Mouse (Mus musculus): Measurements from ENCODE around the gene Rsbn1l. TPM values are rescaled to one million over a fixed set of nuclear protein-coding genes. Genes with fewer than 3 reads are reported as not detected.

Rsbn1l gene
- polyA plus RNA-seq, 1 experiment from 2014 or later, result 4.6 TPM

DNA sequence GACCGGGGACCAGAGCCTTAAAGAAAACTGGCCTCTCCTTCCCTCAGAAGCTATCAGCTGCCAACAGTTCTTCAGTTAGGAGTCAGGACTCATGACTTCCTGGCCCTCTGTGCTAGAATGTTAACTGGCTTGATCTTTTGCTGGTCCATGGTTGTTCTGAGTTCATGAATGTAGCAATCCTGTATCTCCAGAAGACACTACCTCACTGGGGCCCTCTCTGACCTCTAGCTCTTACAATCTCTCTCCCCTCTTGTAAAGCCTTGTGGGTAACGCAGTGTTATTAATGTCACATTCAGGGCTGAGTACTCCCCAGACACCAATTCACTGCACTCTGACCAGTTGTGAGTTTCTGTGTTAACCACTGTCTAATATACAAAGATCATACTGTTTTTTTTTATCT, 51.6 kb downstream of the Rsbn1l start:
- Histone ChIP-seq H3K9ac (ENCODE audit: low read length) (no peak overlapping the region), H3K36me3 (ENCODE audit: control insufficient read depth, insufficient read depth, low read length) (peaks cover 9% of the 10 kb centered on the region; the same call in 1 of the 2 replicates), H3K9me3 (replicated peaks; ENCODE audit: control insufficient read depth, low read length) (no peaks in the 10 kb centered on the region), H3K4me2 (ENCODE audit: low read depth, low read length) (no peak overlapping the region), H3K4me3 (replicated peaks; ENCODE audit: low read length) (no peak overlapping the region), H3K27ac (ENCODE audit: low read length) (no peak overlapping the region), H3K27me3 (ENCODE audit: control insufficient read depth, insufficient read depth, low read length) (no peaks in the 10 kb centered on the region), H3K4me1 (ENCODE audit: control insufficient read depth, insufficient read depth, low read length) (no peaks in the 10 kb centered on the region)
- 94% methylated on average over 2 of the region's 2 CpGs for WGBS
- no peak for ATAC-seq (ENCODE audit: insufficient read depth, low FRiP score)

DNA sequence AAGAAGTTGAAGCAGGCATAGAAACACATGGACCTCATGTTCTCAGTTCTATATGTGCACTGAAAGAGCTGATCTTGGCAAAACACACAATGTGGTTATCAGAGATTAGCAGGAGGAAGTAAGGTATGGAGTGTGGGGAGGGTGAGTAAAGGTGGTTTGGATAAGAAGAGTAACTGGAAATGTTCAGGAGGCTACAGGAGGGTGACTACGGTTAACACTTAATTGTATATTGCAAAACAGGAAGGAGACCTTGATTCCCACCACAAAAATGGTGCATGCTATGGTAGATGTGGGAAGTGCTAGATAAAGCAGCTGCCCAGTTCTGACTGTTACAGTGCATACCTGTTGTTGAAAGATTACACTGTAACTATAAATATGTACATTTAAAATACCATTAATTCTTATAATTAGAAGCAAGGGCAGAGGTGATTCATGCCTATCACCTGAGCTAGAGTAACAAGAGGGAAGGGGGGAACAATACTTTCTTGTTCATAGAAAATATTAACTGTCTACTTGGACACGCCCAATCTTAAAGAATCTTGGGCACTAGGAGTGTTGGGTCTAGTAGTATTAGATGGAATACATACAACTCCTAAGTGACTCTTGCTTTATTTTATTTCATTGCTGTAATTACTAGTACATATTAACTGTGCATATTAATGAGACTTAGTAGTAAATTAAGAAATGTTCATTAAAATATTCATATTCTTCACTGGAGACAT, 58.6 kb downstream of the Rsbn1l start:
- Histone ChIP-seq H3K27me3 (ENCODE audit: control insufficient read depth, insufficient read depth, low read length) (no peaks in the 10 kb centered on the region), H3K4me2 (ENCODE audit: low read depth, low read length) (no peak overlapping the region), H3K27ac (ENCODE audit: low read length) (no peak overlapping the region), H3K36me3 (ENCODE audit: control insufficient read depth, insufficient read depth, low read length) (peaks cover 13% of the 10 kb centered on the region; the same call in 1 of the 2 replicates), H3K9me3 (replicated peaks; ENCODE audit: control insufficient read depth, low read length) (no peaks in the 10 kb centered on the region), H3K9ac (ENCODE audit: low read length) (no peak overlapping the region), H3K4me3 (replicated peaks; ENCODE audit: low read length) (no peak overlapping the region), H3K4me1 (ENCODE audit: control insufficient read depth, insufficient read depth, low read length) (no peaks in the 10 kb centered on the region)
- ATAC-seq (ENCODE audit: insufficient read depth, low FRiP score), result peak; percentile 68; the same call in 1 of the 2 replicates
- 74% methylated on average over 2 of the region's 2 CpGs for WGBS

DNA sequence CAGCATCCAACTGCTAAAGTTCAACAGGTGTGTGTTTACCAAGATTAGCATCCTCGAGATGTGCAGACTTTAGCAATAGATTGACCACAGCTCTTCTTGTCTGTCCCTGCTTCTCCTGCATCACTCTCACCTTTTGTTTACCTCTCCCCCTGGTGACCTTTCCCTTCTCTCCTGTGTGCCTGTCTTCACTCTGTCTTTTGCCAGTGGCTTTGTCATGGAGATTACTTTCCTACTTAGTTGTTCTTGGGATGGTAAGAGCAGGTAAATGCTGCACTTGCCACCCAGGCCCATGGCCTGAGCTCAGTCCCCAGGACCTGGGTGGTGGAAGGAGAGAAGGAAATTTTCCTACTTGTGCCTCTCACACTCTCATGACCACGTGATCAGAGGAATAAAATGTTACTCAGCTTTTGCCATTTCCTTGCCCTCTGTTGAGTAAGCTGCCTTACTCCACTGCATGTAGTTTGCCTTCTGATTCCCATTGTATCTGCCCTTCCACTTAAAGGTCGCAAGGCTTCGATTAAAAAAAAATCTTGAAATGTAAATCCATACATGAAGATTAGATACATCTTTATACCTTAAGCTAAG, 72.1 kb downstream of the Rsbn1l start:
- H3K4me3 ChIP-seq (replicated peaks; ENCODE audit: low read length), result 0 out of 2 replicates have a peak overlapping the region, but pooled peaks have one; percentile 3
- H3K27me3 ChIP-seq (ENCODE audit: control insufficient read depth, insufficient read depth, low read length), result no peaks in the 10 kb centered on the region
- peaks cover 2% of the 10 kb centered on the region; the same call in 1 of the 2 replicates for H3K36me3 ChIP-seq (ENCODE audit: control insufficient read depth, insufficient read depth, low read length)
- peak overlapping the region; percentile 26 for H3K9ac ChIP-seq (ENCODE audit: low read length)
- H3K9me3 ChIP-seq (replicated peaks; ENCODE audit: control insufficient read depth, low read length), result no peaks in the 10 kb centered on the region
- peak overlapping the region; percentile 91 for H3K4me2 ChIP-seq (ENCODE audit: low read depth, low read length)
- 66% methylated on average over 4 of the region's 4 CpGs for WGBS
- peaks cover 15% of the 10 kb centered on the region for H3K4me1 ChIP-seq (ENCODE audit: control insufficient read depth, insufficient read depth, low read length)
- H3K27ac ChIP-seq (ENCODE audit: low read length), result no peak overlapping the region
- no peak for ATAC-seq (ENCODE audit: insufficient read depth, low FRiP score)

DNA sequence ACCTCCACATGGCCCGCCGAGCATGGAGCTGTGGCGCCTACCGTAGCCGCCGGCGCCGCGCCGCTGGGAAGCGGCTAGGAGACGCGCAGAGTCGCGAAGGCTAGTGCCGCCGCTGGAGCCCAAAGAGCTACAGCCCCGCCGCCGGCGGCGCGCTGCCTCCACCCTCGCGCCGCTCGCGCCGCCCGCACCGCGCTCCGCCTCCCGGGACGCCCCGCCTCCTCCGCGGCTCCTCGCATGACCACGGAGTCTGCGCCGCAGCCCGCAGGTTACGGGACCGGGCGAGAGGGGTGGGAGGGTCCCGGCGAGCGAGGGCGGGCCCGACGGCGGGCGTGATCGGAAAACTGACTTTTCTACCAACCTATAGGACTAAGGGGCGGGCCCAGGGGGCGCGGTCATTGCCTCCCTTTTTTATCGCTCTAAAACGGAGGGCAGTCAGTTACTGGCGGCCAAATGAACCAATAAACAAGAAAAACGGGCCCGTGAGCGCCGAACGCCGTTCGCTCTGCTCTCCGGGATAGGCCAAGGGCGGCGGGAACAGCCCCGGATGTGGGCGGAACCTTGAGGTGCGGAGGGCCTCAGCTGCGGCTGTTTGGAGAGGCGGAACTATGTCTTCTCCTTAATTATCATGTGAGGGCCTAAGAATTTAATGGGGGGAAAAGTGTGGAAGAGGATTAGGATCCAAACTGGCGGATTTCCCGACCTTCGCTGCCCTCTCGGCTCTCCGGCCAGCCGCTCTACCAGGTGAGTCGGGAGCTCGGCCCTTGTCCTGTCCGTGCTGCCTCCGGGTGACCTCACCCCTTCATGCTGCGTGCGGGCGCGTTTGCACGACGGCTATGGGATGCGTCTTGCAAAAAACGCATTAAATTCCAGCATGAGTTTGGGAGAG, 74.0 kb downstream of the Rsbn1l start, which contains the start of the genes Phtf2 and Tmem60:
TSS of gene Phtf2 (minus strand) at position 210 of the 886 bp plus-strand sequence.
TSS of gene Tmem60 (plus strand) at position 277 of the 886 bp plus-strand sequence.
- Histone ChIP-seq H3K9me3 (replicated peaks; ENCODE audit: control insufficient read depth, low read length) (no peaks in the 10 kb centered on the region), H3K4me3 (replicated peaks; ENCODE audit: low read length) (peak within 1 kb of the TSS; percentile 88), H3K27ac (ENCODE audit: low read length) (peak within 1 kb of the TSS; percentile 94), H3K4me2 (ENCODE audit: low read depth, low read length) (peak within 1 kb of the TSS; percentile 91), H3K27me3 (ENCODE audit: control insufficient read depth, insufficient read depth, low read length) (no peaks in the 10 kb centered on the region), H3K36me3 (ENCODE audit: control insufficient read depth, insufficient read depth, low read length) (0 out of 2 replicates have a peak, but pooled peaks cover 2% of the 10 kb centered on the region), H3K9ac (ENCODE audit: low read length) (peak within 1 kb of the TSS; percentile 92), H3K4me1 (ENCODE audit: control insufficient read depth, insufficient read depth, low read length) (peaks cover 15% of the 10 kb centered on the region)
- under 1% methylated on average over 94 of the region's 94 CpGs for WGBS
- ATAC-seq (ENCODE audit: insufficient read depth, low FRiP score), result peak; percentile 100

DNA sequence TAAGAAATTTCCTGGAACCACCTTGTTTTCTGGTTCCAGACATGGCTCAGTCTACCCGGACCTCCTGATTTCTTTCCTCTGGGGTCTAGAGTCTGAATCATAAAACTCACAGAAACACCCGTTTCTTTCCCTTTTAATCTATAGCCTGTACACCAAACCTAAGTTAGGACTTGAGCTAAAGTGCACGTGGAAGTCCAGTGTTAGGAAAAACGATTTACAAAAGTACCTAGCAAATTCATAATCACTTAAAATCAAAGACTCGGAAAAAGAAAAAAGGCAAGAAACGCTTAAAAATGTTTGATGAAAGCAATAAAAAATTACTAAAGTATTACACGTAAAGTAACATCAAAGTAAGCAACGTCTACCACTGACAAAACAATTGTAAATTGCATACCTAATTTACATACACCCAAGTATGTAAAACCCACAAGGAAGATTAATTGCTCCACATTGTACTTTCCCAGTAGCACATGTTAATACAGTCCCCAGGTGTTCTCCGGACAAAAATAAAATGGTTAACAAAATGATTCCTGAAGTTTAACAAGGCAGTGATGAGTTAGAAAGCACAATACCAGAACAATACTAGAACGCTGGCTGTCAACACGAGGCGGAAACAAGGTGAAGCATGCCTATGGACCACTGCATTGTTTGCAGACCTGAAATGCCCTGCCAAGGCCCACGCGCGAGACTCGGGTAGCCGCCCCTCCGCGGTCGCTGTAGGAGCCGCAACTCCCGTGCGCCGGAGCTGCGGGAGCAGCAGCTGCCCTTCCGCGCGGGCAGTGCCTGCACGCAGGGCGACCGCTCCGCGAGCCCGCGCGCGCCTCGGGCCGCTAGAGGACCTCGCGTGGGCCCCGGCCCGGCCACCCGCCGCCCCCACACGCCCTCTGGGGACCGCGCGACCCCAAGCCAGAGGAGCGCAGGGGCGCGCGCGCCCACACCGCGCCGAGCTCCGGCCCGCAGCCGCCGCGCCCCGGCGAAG, 75.1 kb downstream of the Rsbn1l start:
- H3K4me2 ChIP-seq (ENCODE audit: low read depth, low read length), result peak overlapping the region; percentile 62
- H3K4me3 ChIP-seq (replicated peaks; ENCODE audit: low read length), result peak overlapping the region; percentile 88
- 0 out of 2 replicates have a peak, but pooled peaks cover 2% of the 10 kb centered on the region for H3K36me3 ChIP-seq (ENCODE audit: control insufficient read depth, insufficient read depth, low read length)
- ATAC-seq (ENCODE audit: insufficient read depth, low FRiP score), result peak; percentile 11; the same call in 1 of the 2 replicates
- H3K27ac ChIP-seq (ENCODE audit: low read length), result peak overlapping the region; percentile 94
- H3K9ac ChIP-seq (ENCODE audit: low read length), result peak overlapping the region; percentile 92
- H3K4me1 ChIP-seq (ENCODE audit: control insufficient read depth, insufficient read depth, low read length), result peaks cover 15% of the 10 kb centered on the region
- no peaks in the 10 kb centered on the region for H3K9me3 ChIP-seq (replicated peaks; ENCODE audit: control insufficient read depth, low read length)
- no peaks in the 10 kb centered on the region for H3K27me3 ChIP-seq (ENCODE audit: control insufficient read depth, insufficient read depth, low read length)
- 1% methylated on average over 49 of the region's 64 CpGs for WGBS

DNA sequence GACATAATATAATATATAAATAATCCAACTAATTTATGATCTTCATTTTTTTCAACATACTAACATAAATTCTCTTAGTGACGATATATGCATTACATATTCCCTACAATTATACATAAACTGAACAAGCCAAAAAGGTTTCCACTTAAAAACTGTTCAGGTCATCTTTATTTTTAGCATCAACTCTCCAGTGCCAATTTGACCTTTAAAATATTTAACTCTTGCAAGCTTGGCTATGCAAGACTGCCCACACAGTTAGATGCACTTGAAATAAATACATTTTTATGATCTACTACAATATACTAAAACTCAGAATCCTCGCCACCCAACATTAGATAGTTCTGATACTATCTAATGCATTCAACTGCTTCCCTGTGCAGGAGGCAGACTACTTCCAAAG, 75.8 kb downstream of the Rsbn1l start:
- Histone ChIP-seq H3K27ac (ENCODE audit: low read length) (no peak overlapping the region), H3K9ac (ENCODE audit: low read length) (peak overlapping the region; percentile 61), H3K9me3 (replicated peaks; ENCODE audit: control insufficient read depth, low read length) (no peaks in the 10 kb centered on the region), H3K4me1 (ENCODE audit: control insufficient read depth, insufficient read depth, low read length) (peaks cover 15% of the 10 kb centered on the region), H3K27me3 (ENCODE audit: control insufficient read depth, insufficient read depth, low read length) (no peaks in the 10 kb centered on the region), H3K4me2 (ENCODE audit: low read depth, low read length) (peak overlapping the region; percentile 62), H3K36me3 (ENCODE audit: control insufficient read depth, insufficient read depth, low read length) (0 out of 2 replicates have a peak, but pooled peaks cover 2% of the 10 kb centered on the region), H3K4me3 (replicated peaks; ENCODE audit: low read length) (peak overlapping the region; percentile 88)
- ATAC-seq (ENCODE audit: insufficient read depth, low FRiP score), result no peak
- WGBS, result 56% methylated on average over 2 of the region's 2 CpGs

DNA sequence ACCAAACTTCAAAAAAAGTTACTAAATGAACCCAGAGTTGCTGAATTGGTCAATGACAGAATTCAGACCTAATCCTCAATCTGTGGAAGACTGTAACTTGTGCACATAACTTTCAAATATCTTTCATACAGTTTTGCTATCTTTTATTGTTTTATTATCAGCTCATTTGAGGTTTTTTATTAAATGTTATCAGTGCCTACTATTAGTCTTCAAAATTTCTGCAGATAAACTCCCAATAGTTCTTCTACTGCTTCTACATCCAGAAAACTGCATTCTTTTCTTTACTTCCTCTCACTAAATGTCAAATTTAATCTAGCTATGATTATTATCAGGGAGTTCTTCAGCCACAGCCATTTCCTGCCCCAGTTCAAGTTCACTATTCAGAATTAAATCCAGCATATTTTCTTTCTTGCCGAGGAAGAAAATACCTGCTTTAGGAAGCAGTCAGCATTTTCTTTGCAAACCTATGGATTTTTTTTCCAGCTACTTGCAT, 79.2 kb downstream of the Rsbn1l start:
- H3K4me1 ChIP-seq (ENCODE audit: control insufficient read depth, insufficient read depth, low read length), result 0 out of 2 replicates have a peak, but pooled peaks cover 4% of the 10 kb centered on the region
- H3K36me3 ChIP-seq (ENCODE audit: control insufficient read depth, insufficient read depth, low read length), result no peaks in the 10 kb centered on the region
- H3K9ac ChIP-seq (ENCODE audit: low read length), result no peak overlapping the region
- WGBS, result 42% methylated on average over 1 of the region's 1 CpGs
- H3K4me2 ChIP-seq (ENCODE audit: low read depth, low read length), result no peak overlapping the region
- no peaks in the 10 kb centered on the region for H3K27me3 ChIP-seq (ENCODE audit: control insufficient read depth, insufficient read depth, low read length)
- no peak overlapping the region for H3K4me3 ChIP-seq (replicated peaks; ENCODE audit: low read length)
- no peak overlapping the region for H3K27ac ChIP-seq (ENCODE audit: low read length)
- ATAC-seq (ENCODE audit: insufficient read depth, low FRiP score), result no peak
- no peaks in the 10 kb centered on the region for H3K9me3 ChIP-seq (replicated peaks; ENCODE audit: control insufficient read depth, low read length)

DNA sequence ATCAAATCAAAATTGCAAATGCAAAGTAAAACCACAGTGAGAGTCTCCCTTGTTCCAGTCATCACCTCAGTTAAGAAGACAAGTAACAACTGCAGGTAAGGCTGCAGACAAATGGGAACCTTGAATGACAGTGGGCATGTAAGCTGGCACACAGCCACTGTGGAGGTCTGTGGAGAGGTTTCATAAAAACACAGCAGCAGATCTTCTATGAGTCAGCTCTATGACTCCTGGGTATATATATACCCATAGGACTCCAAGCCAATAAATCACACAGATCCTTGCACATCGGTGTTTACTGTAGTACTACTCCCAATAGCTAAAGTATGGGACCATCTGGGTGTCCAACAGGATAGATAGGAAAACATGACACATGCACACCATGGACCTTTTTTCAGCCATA, 83.1 kb downstream of the Rsbn1l start:
- H3K4me3 ChIP-seq (replicated peaks; ENCODE audit: low read length), result no peak overlapping the region
- ATAC-seq (ENCODE audit: insufficient read depth, low FRiP score), result no peak
- 77% methylated on average over 1 of the region's 1 CpGs for WGBS
- H3K9ac ChIP-seq (ENCODE audit: low read length), result no peak overlapping the region
- no peak overlapping the region for H3K4me2 ChIP-seq (ENCODE audit: low read depth, low read length)
- H3K27me3 ChIP-seq (ENCODE audit: control insufficient read depth, insufficient read depth, low read length), result no peaks in the 10 kb centered on the region
- H3K27ac ChIP-seq (ENCODE audit: low read length), result no peak overlapping the region
- no peaks in the 10 kb centered on the region for H3K4me1 ChIP-seq (ENCODE audit: control insufficient read depth, insufficient read depth, low read length)
- H3K9me3 ChIP-seq (replicated peaks; ENCODE audit: control insufficient read depth, low read length), result no peaks in the 10 kb centered on the region
- H3K36me3 ChIP-seq (ENCODE audit: control insufficient read depth, insufficient read depth, low read length), result no peaks in the 10 kb centered on the region

Data from stomach, embryonic 16.5 days (tissue).